Mouse (Mus musculus) kidney, adult 2 months (tissue): ENCODE data around the gene Syt1. TPM values are rescaled to one million over a fixed set of nuclear protein-coding genes. Genes with fewer than 3 reads are reported as not detected.

ENCODE experiments used
- DNase-seq: peaks from one replicate; pipeline ENCODE4 v3.0.0; 2021
- H3K27ac ChIP-seq: fragments of 200-500 bp; 2 replicates; pipeline ENCODE4 v1.5.1; 2012; ENCODE audit warnings: low read depth, low read length, control low read depth, inconsistent platforms; ENCODE audit not compliant: insufficient read depth
- H3K27me3 ChIP-seq: fragments of 200-500 bp; replicated peaks from 2 replicates; pipeline ENCODE4 v1.6.1; 2012; ENCODE audit warnings: mild to moderate bottlenecking, moderate library complexity, low read length, inconsistent platforms; ENCODE audit not compliant: control insufficient read depth, insufficient read depth
- H3K36me3 ChIP-seq: fragments of 200-500 bp; 2 replicates; pipeline ENCODE4 v1.6.1; 2012; ENCODE audit warnings: mild to moderate bottlenecking, moderate library complexity, low read length, inconsistent platforms; ENCODE audit not compliant: control insufficient read depth, insufficient read depth
- H3K4me1 ChIP-seq: fragments of 200-500 bp; 2 replicates; pipeline ENCODE4 v1.6.1; 2011; ENCODE audit warnings: low read length; ENCODE audit not compliant: control insufficient read depth, insufficient read depth
- H3K4me3 ChIP-seq: fragments of 200-500 bp; 2 replicates; pipeline ENCODE4 v1.5.1; 2011; ENCODE audit warnings: mild to moderate bottlenecking, low read depth, low read length, control low read depth; ENCODE audit not compliant: insufficient read depth
- CTCF ChIP-seq: fragments of 200-500 bp; conservative IDR thresholded peaks from 2 replicates; pipeline ENCODE4 v1.5.1; 2011; ENCODE audit warnings: low read depth, mild to moderate bottlenecking, control low read depth, low read length, moderate library complexity, mixed read lengths; ENCODE audit not compliant: insufficient read depth, insufficient read length
- POLR2A ChIP-seq: fragments of 200-500 bp; IDR thresholded peaks from one replicate; pipeline ENCODE4 v1.6.1; 2011; ENCODE audit warnings: low read depth, low read length, control low read depth
- WGBS: fragments of 180-500 bp; shearing (Covaris S2); methylation state at CpG from one replicate; pipeline ENCODE4 v1.1.7; 2018; 5-methylcytosine and 5-hydroxymethylcytosine counted together
- polyA plus RNA-seq: library from polyadenylated mRNA; depleted of rRNA; stranded (reverse); fragments of >200 nt; gene quantifications from 2 replicates; pipeline ENCODE4 v1.2.3, GENCODE M21; 2012

Gene Syt1
- polyA plus RNA-seq, 1 experiment: 1.0 TPM

DNA sequence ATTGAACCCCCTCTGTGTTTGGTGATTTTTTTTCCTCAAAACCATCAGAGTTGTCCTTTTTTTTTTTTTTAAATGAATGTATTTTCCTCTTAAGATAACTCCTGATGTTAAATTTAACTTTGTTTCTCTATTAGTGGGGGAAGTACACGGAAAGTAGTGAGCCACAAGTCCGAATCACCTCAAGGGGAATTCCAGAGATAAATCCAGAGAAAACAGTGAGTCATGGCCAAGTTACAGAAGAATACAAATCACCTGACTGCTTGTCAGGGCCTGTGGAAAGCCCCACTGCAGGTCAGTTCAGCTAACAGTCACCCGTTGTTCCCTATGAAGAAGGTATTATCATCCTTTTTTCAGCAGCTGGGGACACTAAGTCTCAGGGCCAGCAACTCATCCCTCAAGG is 472.2 kb downstream of the Syt1 start:
- 49% methylated on average over 3 of the region's 3 CpGs for WGBS
- TF ChIP-seq CTCF: no peak
- TF ChIP-seq POLR2A: no peak
- no peaks in the 10 kb centered on the region for H3K36me3 ChIP-seq
- DNase-seq: no peak
- H3K27me3 ChIP-seq: no peaks in the 10 kb centered on the region
- no peak overlapping the region for H3K27ac ChIP-seq
- no peaks in the 10 kb centered on the region for H3K4me1 ChIP-seq
- H3K4me3 ChIP-seq: no peak overlapping the region

DNA sequence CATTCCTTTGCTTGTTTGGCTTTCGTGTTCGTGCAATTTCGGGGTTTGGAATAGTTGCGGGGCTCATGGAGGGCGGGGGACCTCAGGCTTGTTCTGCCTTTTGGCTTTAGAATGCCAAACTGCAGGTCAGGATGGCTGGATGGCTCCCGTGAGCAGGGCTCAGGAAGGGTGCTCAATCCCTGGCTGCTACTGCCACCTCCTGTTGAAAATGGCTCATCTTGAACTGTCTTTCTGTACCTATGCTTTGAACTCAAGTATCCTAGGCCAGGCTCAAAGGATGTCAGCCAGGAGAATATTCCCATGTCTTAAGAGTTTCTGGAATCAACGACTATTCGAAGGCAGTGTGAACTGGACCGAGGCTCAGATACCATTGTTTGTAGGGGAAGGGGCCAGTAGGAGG is 473.1 kb downstream of the Syt1 start:
- H3K4me1 ChIP-seq: peaks cover 1% of the 10 kb centered on the region
- peak; percentile 74 for DNase-seq
- TF ChIP-seq POLR2A (no peak), CTCF (peak; percentile 78)
- H3K27me3 ChIP-seq: no peaks in the 10 kb centered on the region
- H3K36me3 ChIP-seq: no peaks in the 10 kb centered on the region
- H3K4me3 ChIP-seq: no peak overlapping the region
- H3K27ac ChIP-seq: no peak overlapping the region
- WGBS: 51% methylated on average over 9 of the region's 9 CpGs

DNA sequence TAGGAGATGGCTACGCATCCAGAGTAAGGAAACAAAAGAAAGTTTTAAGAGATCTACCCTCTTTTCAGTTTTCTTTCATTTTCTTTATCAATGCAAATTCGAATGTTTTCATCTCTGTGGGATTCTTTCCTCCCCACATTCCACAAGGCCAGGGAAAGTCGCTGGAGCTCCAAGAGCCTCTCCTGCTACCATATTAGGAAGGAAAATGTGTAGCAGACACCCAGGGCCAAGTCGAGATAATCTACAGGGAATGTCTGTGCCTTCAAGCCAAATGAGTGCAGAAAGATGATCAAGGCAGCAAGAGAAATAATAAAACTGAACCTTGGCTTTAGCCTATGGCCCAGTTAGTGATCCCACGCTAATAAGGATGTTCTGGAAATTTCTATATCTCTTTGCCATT is 474.9 kb downstream of the Syt1 start:
- TF ChIP-seq CTCF (no peak), POLR2A (no peak)
- H3K27ac ChIP-seq: no peak overlapping the region
- 63% methylated on average over 5 of the region's 5 CpGs for WGBS

DNA sequence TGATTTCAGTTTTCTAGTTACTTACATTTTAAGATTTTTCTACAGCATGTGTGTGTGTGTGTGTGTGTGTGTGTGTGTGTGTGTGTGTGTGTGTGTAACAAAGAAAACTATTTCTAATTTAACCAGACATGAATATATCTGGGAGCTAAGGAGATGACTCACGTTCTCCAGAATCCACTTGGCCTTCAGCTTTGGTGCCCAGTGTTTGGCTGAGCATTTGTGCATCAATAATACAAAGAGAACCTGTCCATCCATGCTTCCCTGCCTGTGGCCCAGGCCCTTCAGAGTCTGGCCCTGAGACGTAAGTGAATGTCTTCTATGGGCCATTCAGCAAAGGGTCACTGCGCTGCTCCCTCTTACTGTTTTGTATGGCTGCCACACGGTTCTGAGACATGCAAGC is 476.7 kb downstream of the Syt1 start:
- 87% methylated on average over 4 of the region's 4 CpGs for WGBS
- Histone ChIP-seq H3K27ac (no peak overlapping the region), H3K4me3 (no peak overlapping the region), H3K36me3 (no peaks in the 10 kb centered on the region), H3K27me3 (no peaks in the 10 kb centered on the region), H3K4me1 (peaks cover 4% of the 10 kb centered on the region)
- DNase-seq: no peak
- TF ChIP-seq CTCF: no peak
- no peak for TF ChIP-seq POLR2A

More for the DNA sequence above, 474.9 kb downstream of the Syt1 start:
- DNase-seq: no peak
- no peaks in the 10 kb centered on the region for H3K27me3 ChIP-seq
- no peak overlapping the region for H3K4me3 ChIP-seq
- H3K4me1 ChIP-seq: peaks cover 4% of the 10 kb centered on the region
- H3K36me3 ChIP-seq: no peaks in the 10 kb centered on the region

DNA sequence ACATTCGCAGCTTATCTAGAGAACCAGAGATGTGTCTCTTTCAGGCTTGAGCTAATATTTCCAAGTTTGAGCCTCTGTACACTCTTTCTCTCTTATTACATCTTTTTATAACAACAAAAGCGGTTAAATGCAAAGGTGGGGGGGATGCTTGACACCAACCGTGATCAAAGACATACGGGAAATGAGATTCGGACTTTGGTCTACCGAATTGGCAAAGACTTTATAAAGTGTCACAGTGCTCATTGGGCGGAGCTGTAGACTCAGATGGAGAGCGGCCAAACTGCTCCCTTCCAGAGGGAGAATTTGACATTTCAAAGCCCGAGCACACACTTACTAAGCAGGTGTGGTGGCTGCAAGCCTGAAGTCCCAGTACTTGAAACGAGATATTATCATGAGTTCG is 477.9 kb downstream of the Syt1 start:
- DNase-seq: peak; percentile 31
- no peaks in the 10 kb centered on the region for H3K27me3 ChIP-seq
- no peak for TF ChIP-seq CTCF
- TF ChIP-seq POLR2A: no peak
- H3K27ac ChIP-seq: no peak overlapping the region
- H3K4me3 ChIP-seq: no peak overlapping the region
- peaks cover 4% of the 10 kb centered on the region for H3K4me1 ChIP-seq
- 83% methylated on average over 11 of the region's 11 CpGs for WGBS
- no peaks in the 10 kb centered on the region for H3K36me3 ChIP-seq

DNA sequence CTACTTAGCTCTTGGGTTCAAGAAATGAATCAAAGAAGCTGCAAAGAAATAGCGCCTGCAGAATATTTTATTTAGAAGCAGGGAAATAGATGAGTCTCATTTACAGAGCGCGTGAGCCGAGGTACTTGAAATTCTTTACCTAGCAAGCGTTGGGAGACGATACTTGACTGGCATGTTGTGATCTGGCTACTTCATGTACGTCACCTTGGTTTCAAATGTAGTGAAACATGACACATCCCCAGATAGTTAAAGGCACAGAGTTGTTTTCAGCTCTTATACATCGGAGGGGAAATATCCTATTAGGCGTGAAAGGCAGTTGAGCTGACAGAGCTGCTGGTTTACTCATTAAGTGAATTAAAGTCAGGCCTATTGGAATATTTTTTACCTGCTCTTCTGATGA is 478.5 kb downstream of the Syt1 start:
- Histone ChIP-seq H3K27ac (no peak overlapping the region), H3K4me1 (peaks cover 4% of the 10 kb centered on the region), H3K27me3 (no peaks in the 10 kb centered on the region), H3K36me3 (no peaks in the 10 kb centered on the region), H3K4me3 (no peak overlapping the region)
- 63% methylated on average over 9 of the region's 9 CpGs for WGBS
- TF ChIP-seq POLR2A: no peak
- TF ChIP-seq CTCF: no peak
- no peak for DNase-seq

DNA sequence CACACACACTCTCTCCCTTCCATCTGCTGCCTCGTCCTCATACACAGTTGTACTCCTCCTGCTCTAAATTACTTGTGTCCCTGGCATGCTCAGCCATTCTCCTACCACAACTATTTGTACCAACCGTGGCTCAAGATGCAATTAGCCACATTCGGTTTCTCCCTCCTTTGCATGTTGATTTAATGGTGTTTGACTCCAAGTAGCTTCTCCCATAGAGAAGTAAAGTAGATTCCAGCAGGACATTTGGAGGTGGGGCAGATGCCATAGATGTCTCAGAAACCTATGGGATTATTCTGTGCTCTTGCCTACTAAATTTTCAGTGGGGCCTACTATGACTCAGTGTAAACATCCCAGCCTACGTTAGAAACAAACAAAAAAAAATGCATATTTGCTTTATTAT is 479.1 kb downstream of the Syt1 start:
- 61% methylated on average over 4 of the region's 4 CpGs for WGBS
- H3K27me3 ChIP-seq: no peaks in the 10 kb centered on the region
- TF ChIP-seq CTCF (no peak), POLR2A (no peak)
- no peak for DNase-seq
- H3K27ac ChIP-seq: no peak overlapping the region
- H3K4me3 ChIP-seq: no peak overlapping the region
- H3K36me3 ChIP-seq: no peaks in the 10 kb centered on the region
- peaks cover 4% of the 10 kb centered on the region for H3K4me1 ChIP-seq

DNA sequence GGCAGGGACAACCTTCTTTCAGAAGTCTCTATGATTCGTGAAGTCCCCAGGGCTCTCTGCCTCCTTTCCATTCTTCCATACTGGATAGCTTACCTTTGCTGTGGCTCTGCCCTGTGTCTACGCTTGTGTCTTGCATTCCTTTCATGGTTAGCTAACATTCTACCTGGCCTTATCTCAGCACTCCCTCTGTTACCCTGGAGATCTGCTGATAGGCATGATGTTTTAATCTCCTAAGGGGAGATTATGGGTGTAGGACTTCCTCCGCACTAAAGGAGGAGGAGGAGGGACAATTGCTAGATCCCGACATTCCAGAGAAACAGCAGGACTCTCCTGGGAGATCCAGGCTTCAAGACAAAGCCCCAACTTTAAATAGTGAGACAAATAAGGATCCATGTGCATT is 479.7 kb downstream of the Syt1 start:
- WGBS: 67% methylated on average over 4 of the region's 4 CpGs

More for the DNA sequence above, 479.7 kb downstream of the Syt1 start:
- H3K36me3 ChIP-seq: no peaks in the 10 kb centered on the region
- no peaks in the 10 kb centered on the region for H3K27me3 ChIP-seq
- no peak overlapping the region for H3K4me3 ChIP-seq
- TF ChIP-seq POLR2A (no peak), CTCF (no peak)
- no peak overlapping the region for H3K27ac ChIP-seq
- H3K4me1 ChIP-seq: peaks cover 4% of the 10 kb centered on the region
- no peak for DNase-seq
